Mouse (Mus musculus): ENCODE results near the gene Cyp1a2. TPM values are rescaled to one million over a fixed set of nuclear protein-coding genes. Genes with fewer than 3 reads are reported as not detected.

The Cyp1a2 gene
- not detected in 2 replicates for polyA plus RNA-seq (2012; rRNA removed)

GRCm38 (mm10) chr9:57683520-57683919, at the start of gene Cyp1a2:
Gene Cyp1a2, minus strand, starts transcription at chr9:57683703.

GRCm38 (mm10) chr9:57708068-57708719, 24.7 kb upstream of the Cyp1a2 start, which contains the start of gene Edc3:
Gene Edc3, plus strand, starts transcription at chr9:57708540.

GRCm38 (mm10) chr9:57687751-57688150, 4.2 kb upstream of the Cyp1a2 start, which contains the start of gene Cyp1a1:
Gene Cyp1a1, plus strand, starts transcription at chr9:57687928.

GRCm38 (mm10) chr9:57653283-57653682, 30.2 kb downstream of the Cyp1a2 start, which contains the start of gene Csk:
Gene Csk, minus strand, starts transcription at chr9:57653631.

Other genes starting within 250 kb of the Cyp1a2 start
- gene Ppcdc, start 243.6 kb downstream of the Cyp1a2 start, polyA plus RNA-seq (2012; rRNA removed), result 16.8 and 25.7 TPM in 2 replicates
- 47.3 and 47.6 TPM in 2 replicates for gene Scamp5, start 215.6 kb downstream of the Cyp1a2 start, polyA plus RNA-seq (2012; rRNA removed)
- 3.3 and 4.3 TPM in 2 replicates for gene Rpp25, start 179.7 kb downstream of the Cyp1a2 start, polyA plus RNA-seq (2012; rRNA removed)
- 182 and 251 TPM in 2 replicates for gene Cox5a, start 162.4 kb downstream of the Cyp1a2 start, polyA plus RNA-seq (2012; rRNA removed)
- 12.3 and 20.8 TPM in 2 replicates for gene Fam219b, start 146.2 kb downstream of the Cyp1a2 start, polyA plus RNA-seq (2012; rRNA removed)
- 62.6 and 65.6 TPM in 2 replicates for gene Mpi, start 130.9 kb downstream of the Cyp1a2 start, polyA plus RNA-seq (2012; rRNA removed)
- 37.6 and 48.1 TPM in 2 replicates for gene Scamp2, start 122.8 kb downstream of the Cyp1a2 start, polyA plus RNA-seq (2012; rRNA removed)
- gene Ulk3, start 94.3 kb downstream of the Cyp1a2 start, polyA plus RNA-seq (2012; rRNA removed), result 21.0 and 22.8 TPM in 2 replicates
- gene Cplx3, start 77.4 kb downstream of the Cyp1a2 start, polyA plus RNA-seq (2012; rRNA removed), result 0.80 and 1.7 TPM in 2 replicates
- 0.05 and 0.06 TPM in 2 replicates for gene Lman1l, start 62.9 kb downstream of the Cyp1a2 start, polyA plus RNA-seq (2012; rRNA removed)
- 54.7 and 94.3 TPM in 2 replicates for gene Csk, start 30.1 kb downstream of the Cyp1a2 start, polyA plus RNA-seq (2012; rRNA removed)
- gene Cyp1a1, start 4.2 kb upstream of the Cyp1a2 start, polyA plus RNA-seq (2012; rRNA removed), result 0.02 TPM in 1 of 2 replicates, not detected in the other
- gene Edc3, start 24.8 kb upstream of the Cyp1a2 start, polyA plus RNA-seq (2012; rRNA removed), result 14.4 and 21.7 TPM in 2 replicates
- 128 and 137 TPM in 2 replicates for gene Clk3, start 82.2 kb upstream of the Cyp1a2 start, polyA plus RNA-seq (2012; rRNA removed)
- gene Arid3b, start 153.1 kb upstream of the Cyp1a2 start, polyA plus RNA-seq (2012; rRNA removed), result 19.2 and 22.9 TPM in 2 replicates
- 58.9 and 69.7 TPM in 2 replicates for gene Ubl7, start 227.3 kb upstream of the Cyp1a2 start, polyA plus RNA-seq (2012; rRNA removed)